Mouse (Mus musculus) lung, adult 2 months (tissue): ENCODE measurements around the gene Mical3.

ENCODE experiments used
- CTCF ChIP-seq: fragments of 200-500 bp; IDR thresholded peaks from 2 replicates; pipeline ENCODE4 v1.5.1; 2011; ENCODE audit warnings: mild to moderate bottlenecking, low read length, control low read depth; ENCODE audit not compliant: insufficient read depth
- POLR2A ChIP-seq: fragments of 200-500 bp; IDR thresholded peaks from 2 replicates; pipeline ENCODE4 v1.6.1; 2011; ENCODE audit warnings: low read depth, mild to moderate bottlenecking, control low read depth, low read length, borderline replicate concordance; ENCODE audit errors: extremely low read depth

GRCm38 (mm10) chr6:121108075-121108474 is 22.7 kb downstream of the Mical3 start:
- no peak for TF ChIP-seq CTCF
- no peak for TF ChIP-seq POLR2A
